Mouse (Mus musculus): ENCODE results near the gene Mpv17l2.
A peak's percentile ranks its signal among the peaks of the same experiment; 100 is the strongest.

Mpv17l2 gene

GRCm38 (mm10) chr8:70760775-70761406, at the start of gene Mpv17l2:
Gene Mpv17l2 (minus strand): TSS chr8:70760946.
- peak; percentile 99 for DNase-seq (ENCODE audit: low spot score in 2 of 2)

GRCm38 (mm10) chr8:70808955-70809701, 48.4 kb upstream of the Mpv17l2 start:
- no peak for DNase-seq (ENCODE audit: low spot score in 2 of 2)

GRCm38 (mm10) chr8:70808239-70808638, 47.5 kb upstream of the Mpv17l2 start, which contains the start of gene Il12rb1:
Gene Il12rb1 (plus strand): TSS chr8:70808449.
- no peak for DNase-seq (ENCODE audit: low spot score in 2 of 2)

GRCm38 (mm10) chr8:70807304-70807703, 46.6 kb upstream of the Mpv17l2 start:
- DNase-seq (ENCODE audit: low spot score in 2 of 2): no peak

GRCm38 (mm10) chr8:70806541-70806940, 45.8 kb upstream of the Mpv17l2 start:
- peak in 1 of 2 experiments; percentile 66 for DNase-seq (ENCODE audit: low spot score in 2 of 2)

- DNase-seq (ENCODE audit: low spot score in 2 of 2): peak; percentile 89 to 91
These were observed 43.9 kb upstream of the Mpv17l2 start, which contains the start of gene Mast3 for GRCm38 (mm10) chr8:70804481-70805206. Gene Mast3 (minus strand): TSS chr8:70805054.

- peak; percentile 63 to 76 for DNase-seq (ENCODE audit: low spot score in 2 of 2)
These were observed 43.2 kb upstream of the Mpv17l2 start for GRCm38 (mm10) chr8:70803761-70804480.

GRCm38 (mm10) chr8:70802786-70803510, 42.2 kb upstream of the Mpv17l2 start:
- no peak for DNase-seq (ENCODE audit: low spot score in 2 of 2)

- DNase-seq (ENCODE audit: low spot score in 2 of 2): no peak
These were observed 41.1 kb upstream of the Mpv17l2 start for GRCm38 (mm10) chr8:70801830-70802229.

GRCm38 (mm10) chr8:70801156-70801555, 40.4 kb upstream of the Mpv17l2 start:
- DNase-seq (ENCODE audit: low spot score in 2 of 2): peak; percentile 68 to 81

GRCm38 (mm10) chr8:70800648-70801047, 39.9 kb upstream of the Mpv17l2 start:
- DNase-seq (ENCODE audit: low spot score in 2 of 2): peak; percentile 79 to 85

GRCm38 (mm10) chr8:70798281-70798680, 37.5 kb upstream of the Mpv17l2 start:
- peak in 1 of 2 experiments; percentile 70 for DNase-seq (ENCODE audit: low spot score in 2 of 2)

- peak; percentile 94 to 96 for DNase-seq (ENCODE audit: low spot score in 2 of 2)
These were observed 36.6 kb upstream of the Mpv17l2 start for GRCm38 (mm10) chr8:70797081-70798070.

- DNase-seq (ENCODE audit: low spot score in 2 of 2): no peak
These were observed 35.8 kb upstream of the Mpv17l2 start for GRCm38 (mm10) chr8:70796403-70797080.

- no peak for DNase-seq (ENCODE audit: low spot score in 2 of 2)
These were observed 34.6 kb upstream of the Mpv17l2 start for GRCm38 (mm10) chr8:70795370-70795769.

- peak in 1 of 2 experiments; percentile 42 for DNase-seq (ENCODE audit: low spot score in 2 of 2)
These were observed 33.5 kb upstream of the Mpv17l2 start for GRCm38 (mm10) chr8:70794215-70794614.

- peak in 1 of 2 experiments; percentile 86 for DNase-seq (ENCODE audit: low spot score in 2 of 2)
These were observed 32.0 kb upstream of the Mpv17l2 start for GRCm38 (mm10) chr8:70792700-70793099.

- DNase-seq (ENCODE audit: low spot score in 2 of 2): peak; percentile 98
These were observed 31.4 kb upstream of the Mpv17l2 start for GRCm38 (mm10) chr8:70791975-70792691.

Data from right cerebral cortex, postnatal 10 days (tissue).